Mouse (Mus musculus) 3134 (cell line): Measurements from ENCODE around the gene Lztr1.
A peak's percentile ranks its signal among the peaks of the same experiment; 100 is the strongest.
"Not testable (repeated sequence)": the region's sequence is repeated elsewhere in the genome, so short reads cannot be mapped to it uniquely, and the experiment has no call there.

Source experiments
- DNase-seq: peaks from one replicate; pipeline ENCODE4 v3.0.0-alpha.2; 2011; ENCODE audit warnings: low spot score; ENCODE audit not compliant: insufficient read length; ENCODE audit errors: extremely low read depth

Gene Lztr1

DNA sequence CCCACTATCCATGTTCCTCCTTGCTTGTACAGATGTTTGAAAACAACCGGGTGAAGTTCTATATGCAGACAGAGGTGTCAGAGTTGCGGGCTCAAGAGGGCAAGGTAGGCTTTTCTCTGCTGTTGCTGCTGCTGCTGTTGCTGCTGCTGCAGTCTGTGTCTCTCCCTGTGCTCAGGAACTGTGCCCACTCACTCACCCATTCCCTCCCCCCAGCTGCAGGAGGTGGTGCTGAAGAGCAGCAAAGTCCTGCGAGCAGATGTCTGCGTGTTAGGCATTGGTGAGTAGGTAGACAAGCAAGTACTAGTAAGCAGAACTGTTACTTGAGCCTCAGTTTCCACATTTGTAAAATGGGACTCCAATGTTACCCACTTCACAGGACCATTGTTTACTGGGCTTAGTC lies 5.8 kb upstream of the Lztr1 start:
- DNase-seq = no peak

DNA sequence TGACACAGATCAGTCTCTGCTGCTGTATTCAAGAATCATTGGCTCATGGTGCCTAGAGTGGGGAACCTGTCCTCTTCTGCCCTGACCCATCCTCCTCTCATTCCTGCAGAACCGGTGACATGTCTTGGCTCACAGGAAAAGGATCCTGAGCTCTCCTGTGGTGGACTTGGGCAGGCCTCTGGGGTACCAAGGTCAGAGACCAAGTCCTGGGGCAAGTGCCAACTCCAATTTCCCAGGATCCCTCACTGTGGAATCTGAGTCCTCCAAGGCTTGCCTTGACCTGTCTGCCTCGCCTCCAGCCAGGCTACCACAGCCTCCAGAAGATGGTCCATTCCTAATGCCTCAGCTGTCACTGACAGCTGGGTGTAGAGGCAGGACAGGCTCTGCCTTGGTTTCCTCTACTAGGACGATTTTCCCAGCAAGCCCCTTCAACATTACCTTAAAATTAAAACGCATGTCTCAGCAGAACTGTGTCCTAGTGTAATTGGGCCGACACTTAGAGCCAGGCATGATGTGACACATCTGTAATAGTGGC lies 1.4 kb upstream of the Lztr1 start:
- DNase-seq = no peak

DNA sequence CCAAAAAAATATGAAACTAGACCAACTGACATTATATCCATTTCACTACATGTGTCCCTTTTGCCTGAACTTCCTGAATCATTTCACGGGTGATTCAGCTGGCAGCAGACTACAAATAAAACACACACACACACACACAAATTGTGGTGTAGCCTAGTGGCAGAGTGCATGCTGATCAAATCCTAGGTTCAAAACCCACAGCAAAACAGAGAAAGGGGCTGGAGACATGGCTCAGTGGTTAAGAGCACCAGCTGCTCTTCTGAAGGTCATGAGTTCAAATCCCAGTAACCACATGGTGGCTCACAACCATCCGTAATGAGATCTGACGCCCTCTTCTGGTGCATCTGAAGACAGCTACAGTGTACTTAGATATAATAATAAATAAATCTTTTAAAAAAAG lies 457 bp upstream of the Lztr1 start:
- DNase-seq = not testable (repeated sequence)

DNA sequence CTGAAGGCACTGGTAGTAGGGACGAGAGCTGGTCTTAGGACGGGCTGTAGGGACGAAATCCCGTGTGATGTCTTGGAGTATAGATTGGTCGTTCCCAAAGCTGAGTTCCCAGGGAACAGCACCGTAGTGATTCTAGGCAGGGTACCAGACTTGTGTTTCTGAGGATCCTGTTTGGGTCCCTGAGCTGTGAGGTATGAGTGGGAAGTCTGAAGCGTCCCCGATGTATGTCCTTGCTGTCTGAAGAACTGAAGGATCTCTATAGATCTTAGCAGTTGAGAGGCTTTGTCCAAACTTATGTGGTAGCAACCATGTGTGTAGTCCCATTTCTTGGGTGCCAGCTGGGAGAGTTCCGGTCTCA lies 731 bp downstream of the Lztr1 start:
- no peak for DNase-seq

DNA sequence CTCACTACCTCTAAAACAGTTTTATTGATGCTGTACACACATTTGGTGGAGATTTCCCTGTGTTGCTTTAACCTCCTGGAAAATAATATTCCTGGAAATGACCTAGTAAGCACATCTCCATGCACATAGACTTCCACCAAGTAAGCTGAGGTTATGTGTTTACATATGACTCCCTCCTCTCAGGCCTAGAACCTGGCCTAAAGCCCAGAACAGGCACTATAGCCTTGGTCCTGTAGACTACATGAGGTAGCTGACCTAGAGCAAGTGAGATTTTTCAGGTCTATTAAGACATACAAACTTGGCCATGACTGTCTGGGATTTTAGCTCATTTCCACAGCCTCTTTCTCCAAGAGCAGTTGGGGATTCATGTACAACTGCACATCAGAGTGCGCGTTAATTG lies 1.7 kb downstream of the Lztr1 start:
- DNase-seq = no peak

DNA sequence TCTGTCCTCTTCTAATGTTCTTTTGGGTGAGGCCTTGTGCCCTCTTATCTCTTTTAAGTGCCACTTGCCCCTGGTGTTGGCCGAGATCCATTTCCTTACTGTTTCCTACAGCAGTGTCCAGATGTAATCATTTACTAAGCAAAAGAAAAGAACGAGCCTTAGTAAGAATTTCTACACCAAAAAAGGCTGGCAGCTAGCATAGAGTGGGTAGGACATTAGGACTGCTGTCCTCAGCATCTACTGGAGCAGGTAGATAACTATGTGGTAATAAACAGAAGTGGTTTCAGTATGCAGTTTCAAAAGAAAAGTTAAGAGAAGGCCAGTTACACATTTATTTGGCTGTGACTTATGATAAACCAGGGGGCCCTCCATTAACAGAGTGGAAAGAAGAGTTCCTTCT lies 2.2 kb downstream of the Lztr1 start:
- DNase-seq = no peak

DNA sequence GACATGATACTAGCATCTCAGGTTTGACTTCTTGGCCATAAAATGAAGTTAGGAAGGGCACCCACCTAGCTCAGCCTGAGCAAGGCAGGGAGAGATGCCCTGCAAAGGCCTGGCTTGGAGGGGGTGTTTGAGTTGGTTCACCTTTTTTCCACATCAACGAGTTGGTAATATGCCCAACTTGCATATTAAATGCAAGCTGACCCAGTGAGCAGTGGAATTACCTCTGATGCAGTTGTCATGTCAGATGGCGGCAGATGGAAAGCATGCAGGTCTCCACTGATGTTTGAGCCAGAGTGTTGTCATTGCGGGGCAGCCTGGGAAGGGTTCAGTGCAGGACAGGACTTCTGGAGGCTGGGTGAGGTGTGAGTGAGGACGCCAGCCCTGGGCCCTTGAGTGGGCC lies 2.9 kb downstream of the Lztr1 start:
- DNase-seq = no peak

DNA sequence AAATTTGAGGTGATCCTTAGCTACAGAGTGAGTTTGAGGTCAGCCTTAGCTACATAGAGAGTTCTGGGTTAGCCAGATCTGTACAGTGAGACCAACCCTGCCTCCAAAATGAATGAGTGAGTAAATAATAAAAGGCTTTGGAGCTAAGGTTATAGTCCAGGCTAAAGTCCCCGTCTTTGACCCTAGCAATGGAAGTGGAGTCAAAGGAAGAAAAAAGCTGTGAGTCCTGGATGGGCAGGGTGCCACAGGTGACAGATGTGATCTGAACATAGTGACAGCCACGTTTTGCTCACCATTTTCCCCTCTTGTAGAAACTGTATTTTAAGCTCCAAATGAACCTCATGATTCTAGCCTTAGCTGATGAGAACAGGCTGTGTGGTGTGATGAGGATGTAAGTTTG lies 10.4 kb downstream of the Lztr1 start:
- no peak for DNase-seq

DNA sequence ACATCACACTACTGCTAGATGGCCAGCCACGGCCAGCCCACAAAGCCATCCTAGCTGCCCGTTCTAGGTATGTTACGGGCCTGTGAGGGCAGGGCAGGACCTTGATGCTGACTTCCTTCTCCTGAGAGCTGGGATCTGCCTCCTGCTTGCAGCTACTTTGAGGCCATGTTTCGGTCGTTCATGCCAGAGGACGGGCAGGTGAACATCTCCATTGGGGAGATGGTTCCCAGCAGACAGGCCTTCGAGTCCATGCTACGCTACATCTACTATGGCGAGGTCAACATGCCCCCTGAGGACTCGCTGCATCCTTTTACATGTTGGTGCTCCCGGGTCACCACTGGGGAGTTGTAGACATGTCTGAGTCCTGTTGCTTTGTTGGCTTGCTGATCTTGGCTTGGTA lies 15.7 kb downstream of the Lztr1 start:
- DNase-seq = no peak

DNA sequence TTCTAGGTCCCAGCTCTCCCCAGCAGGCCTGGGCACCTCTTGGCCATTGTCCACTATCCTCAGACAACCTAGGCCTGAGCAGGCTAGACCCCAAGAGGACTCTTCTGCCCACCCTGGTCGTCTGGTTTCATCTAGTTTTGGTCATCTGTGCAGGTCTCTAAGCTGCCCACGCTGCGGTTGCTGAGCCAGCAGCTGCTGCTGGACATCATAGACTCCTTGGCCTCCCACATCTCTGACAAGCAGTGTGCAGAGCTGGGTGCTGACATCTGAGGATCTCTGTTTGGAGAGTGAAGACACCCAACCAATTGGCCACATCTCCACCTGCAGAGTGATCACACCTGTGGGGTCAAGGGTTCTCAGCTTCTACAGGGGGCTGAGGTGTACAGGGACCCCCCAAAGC lies 17.0 kb downstream of the Lztr1 start:
- DNase-seq = no peak

DNA sequence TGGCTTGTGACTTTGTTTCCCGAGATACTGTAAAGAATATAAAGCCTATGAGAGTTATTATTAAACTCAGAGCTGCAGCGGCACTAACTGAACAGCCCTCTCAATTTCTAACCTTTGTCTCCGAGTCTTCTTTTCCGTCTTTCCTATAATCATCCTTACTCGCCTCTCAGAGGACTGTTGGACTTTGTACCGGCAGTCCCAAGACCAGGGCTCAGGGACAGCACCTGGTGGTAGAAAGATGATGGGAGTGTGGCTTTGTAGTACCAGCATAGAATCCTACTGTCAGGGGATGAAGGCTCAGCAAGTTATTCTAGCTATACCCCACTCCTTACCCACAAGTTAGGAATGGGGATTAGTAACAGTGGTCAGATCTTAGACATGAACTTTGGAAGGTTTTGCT lies 17.7 kb downstream of the Lztr1 start:
- DNase-seq = no peak

DNA sequence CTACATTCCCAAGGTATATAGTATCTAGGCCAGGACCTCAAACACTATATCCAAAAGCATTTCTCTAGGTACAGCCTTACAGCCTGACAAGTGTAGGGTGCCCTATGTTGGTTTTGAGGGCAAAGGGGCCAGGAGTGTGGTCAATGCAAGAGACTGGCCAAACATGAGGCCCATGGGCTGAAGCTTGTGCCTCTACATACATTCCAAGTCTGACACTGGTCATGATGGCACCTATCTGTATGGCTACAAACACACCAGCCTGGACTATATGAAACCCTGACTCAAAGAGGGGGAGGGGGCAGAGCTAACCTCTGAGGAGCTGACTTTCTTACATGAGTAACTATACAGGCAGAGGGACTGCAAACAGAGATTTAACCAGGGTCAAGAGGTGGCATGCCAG lies 19.1 kb downstream of the Lztr1 start:
- DNase-seq = no peak

DNA sequence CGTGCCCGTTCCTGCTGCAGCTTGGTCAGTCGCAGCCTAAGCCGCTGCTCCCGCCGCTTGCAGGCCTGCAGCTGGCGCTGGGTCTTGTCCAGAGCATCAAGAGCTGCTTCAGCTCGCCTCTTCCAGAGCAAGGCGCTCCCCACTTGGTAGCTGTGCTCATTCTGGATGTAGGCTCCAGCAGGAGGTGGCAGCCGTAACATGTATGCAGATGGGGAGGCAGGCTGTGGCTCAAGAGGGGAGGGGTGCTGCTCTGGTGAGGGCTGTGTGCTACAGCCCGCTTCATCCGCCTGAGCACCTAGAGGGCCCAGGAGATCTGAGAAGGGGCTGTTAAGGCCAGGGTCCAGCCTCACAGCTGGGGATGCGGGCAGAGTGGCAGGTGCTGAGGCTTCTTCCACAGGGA lies 19.8 kb downstream of the Lztr1 start:
- DNase-seq = peak; percentile 34

DNA sequence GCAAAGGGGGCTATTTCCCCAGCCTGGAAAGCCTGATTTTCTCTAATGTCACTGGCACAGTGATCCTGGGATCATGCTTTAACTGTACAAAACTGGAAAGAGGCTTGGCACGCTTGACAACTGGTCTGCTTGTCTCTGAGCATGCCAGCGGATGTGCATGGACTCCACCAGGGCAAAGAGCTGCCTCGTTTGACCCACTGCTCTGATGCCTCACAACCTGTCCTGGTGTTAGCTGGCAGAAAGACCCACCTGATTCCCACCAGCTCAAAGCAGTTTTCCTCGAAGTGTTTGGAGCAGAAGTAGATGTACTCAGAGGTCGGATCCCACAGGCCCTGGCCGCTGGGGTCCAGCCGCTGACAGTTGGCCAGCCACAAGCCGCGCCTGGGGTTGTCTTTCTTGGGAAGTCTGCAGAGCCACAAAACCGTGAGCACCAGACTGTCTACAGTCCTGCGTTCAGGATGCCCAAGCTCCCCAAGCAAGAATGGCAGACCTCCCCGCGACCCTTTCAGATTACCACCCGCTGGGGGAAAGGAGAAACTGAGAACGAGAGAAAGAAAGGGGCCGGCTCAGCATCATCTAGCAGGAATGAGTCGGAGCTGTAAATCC lies 21.6 kb downstream of the Lztr1 start:
- no peak for DNase-seq

DNA sequence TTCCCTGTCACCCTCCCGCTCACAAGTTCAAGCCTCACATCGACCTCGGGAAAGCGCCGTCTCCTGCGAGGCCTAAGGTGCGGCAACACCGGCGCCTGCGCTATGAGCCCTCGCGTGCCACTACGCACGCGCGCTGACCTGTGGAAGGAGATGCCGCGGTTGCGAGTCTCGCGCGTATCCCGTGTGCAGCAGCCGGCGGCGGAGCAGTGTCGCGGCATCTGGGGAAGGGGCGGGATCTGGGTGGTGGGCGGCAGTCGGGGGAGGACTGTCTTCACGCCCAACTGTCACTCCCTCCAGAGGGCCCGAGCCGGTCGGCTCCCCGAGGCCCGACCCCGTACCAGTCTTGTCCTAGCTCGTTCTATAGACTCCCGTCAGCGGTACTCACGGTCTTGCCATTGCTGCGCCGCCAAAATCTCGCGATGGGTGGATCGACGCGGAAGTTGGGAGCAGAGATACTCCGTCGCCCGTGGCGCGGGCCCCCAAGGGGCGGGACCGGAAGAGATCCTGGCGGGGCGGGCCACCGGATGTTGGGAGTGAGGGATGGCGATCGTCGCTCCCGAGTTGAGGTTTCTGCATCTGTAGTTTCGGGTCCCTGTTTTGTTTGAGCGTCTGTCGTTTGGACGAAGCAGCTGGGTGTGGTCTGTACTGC lies 22.3 kb downstream of the Lztr1 start, which contains the start of gene Thap7:
Gene Thap7 (minus strand): TSS at position 497 of the 649 bp plus-strand sequence.
- DNase-seq = peak; percentile 99

DNA sequence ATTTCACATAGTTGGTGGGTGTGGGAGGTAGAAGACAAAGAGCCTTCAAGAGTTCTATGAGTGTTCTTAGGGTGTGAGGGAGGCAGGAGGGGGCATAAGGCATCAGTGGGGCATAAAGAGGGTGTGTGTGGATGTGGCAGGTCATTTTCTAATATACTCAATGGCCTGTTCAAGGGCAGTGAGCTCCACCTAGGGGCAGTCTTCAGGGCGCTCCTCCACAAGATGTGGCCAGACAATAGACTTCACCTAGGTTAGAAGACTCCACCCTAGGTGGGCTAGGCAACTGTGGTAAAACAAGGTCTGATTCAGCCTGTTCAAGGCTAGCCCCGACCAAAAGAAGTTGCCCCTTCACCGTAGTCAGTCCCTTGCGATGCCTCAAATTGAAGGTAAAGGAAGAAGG lies 23.8 kb downstream of the Lztr1 start:
- no peak for DNase-seq

DNA sequence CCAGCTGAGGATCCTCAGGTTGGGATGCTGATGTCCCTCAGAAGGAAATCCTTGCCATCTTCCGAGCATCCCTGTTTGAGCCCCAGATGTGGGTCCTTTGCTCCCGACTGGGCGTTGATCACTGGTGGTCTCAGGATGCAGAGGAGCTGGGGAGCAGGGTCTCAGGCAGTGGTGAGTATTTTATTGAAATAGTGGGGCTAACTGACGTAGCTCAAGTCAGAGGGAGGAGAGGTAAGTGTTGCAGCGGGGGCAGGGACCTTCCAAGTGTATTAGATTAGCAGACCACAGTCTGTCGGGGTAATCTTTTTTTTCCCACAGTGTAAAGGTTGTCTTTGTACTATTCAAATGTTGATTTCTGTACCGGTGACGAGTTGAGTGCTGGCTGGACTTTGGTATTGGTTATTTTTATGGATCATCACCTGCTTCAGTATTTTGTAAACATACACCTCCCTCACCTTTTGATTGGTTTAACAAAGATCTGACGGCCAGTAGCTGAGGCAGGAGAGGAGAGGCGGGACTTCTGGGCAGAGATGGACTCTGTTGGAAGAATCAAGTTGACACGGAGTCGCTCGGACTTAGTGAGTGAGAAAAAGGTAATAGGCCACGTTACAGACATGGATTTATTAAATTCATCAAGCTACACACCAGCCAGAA lies 24.3 kb downstream of the Lztr1 start:
- no peak for DNase-seq

DNA sequence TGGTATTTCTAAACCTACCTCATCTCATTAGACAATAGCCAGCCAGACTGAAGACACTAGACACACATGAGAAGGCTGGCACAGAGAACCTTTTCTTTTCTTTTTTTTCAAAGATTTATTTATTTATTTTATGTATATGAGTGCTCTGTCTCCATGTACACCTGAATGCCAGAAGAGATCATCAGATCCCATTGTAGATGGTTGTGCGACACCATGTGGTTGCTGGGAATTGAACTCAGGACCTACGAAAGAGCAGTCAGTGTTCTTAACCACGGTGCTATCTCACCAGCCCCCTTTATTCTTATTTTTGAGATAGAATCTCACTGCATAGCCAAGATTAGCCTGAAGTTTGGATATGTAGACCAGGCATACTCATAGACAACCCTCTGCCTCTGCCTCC lies 28.1 kb downstream of the Lztr1 start:
- no peak for DNase-seq

DNA sequence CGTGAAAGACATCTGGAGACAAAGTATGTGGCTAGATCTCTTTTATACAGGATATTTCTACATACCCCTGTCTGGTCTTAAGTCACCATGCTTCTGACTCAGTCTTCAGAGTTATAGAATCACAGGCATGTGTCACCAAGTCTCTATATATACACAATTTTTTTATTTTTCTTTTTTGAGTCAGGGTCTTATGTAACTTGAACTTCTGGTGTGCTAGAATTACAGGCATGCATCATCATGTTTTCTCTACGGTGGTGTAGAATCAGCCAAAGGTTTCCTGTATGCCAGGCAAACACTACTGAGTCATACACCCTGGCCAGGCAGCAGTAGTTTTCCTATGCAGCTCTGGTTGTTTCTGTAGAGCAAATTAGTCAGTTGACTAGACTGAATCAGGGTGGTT lies 34.1 kb downstream of the Lztr1 start:
- peak; percentile 57 for DNase-seq

DNA sequence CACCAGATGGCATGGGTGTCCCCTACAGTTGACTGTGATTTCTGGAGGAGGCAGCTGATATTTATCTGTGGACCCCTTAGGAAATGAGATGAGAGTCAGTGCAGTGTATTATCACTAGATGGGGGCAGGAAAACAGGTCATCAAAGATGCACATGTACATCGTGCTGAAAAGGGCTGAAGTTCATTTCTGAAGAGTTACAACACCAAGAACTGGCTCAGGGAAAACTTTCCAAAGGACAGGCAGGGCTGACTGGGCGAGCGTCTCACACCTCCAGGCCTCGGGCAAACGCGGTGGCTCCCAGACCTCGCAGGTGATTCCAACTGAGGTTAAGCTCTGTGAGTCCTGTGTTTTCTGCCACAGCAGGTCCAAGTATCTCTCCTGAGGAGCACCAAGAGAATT lies 44.3 kb downstream of the Lztr1 start:
- DNase-seq = no peak

DNA sequence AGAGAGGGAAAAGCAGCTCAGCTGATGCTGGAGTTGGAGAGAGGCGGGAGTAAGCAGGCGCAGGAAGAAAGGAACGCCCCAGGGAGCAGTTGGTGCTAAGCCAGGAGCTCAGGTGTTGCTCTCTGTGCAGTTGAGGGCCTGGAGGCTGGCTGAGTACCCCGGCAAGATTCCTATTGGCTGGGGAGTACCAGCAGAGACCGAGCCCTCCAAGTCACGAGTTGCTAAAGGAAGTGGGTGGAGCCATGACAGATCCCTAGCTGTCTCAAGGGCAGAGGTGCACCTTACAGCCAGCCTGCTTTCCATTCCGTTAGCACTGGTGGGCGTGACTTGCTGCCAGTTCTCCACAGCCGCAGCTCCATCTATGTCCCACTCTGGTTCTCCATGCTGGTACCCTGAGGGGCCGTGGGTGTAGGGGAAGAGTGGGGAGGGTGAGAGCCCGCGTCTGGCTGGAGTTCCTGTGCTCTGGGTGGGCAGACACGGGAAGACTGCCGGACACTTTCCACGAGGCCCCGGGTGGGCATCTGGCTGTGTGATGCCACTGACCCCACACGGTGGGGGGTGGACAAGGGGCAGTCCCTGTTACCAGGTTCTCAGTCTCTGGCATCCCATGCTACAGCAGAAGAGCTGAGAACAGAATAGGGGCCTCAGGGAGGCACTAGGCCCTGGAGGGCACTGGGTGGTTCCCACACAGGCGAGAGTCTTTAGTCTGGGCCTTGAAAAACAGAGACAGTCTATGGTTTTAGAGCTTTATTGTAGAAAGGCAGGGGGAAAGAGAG lies 45.6 kb downstream of the Lztr1 start:
- DNase-seq = no peak
